Mouse (Mus musculus) stomach, embryonic 15.5 days (tissue): Measurements from ENCODE around the gene Lmf1. TPM values are rescaled to one million over a fixed set of nuclear protein-coding genes. Genes with fewer than 3 reads are reported as not detected.

Source experiments
- ATAC-seq: fragments of 200-750 bp; cut with Nextera tagmentation; 2 replicates; pipeline ENCODE4 v1.8.0; 2017; ENCODE audit warnings: low read depth, moderate number of reproducible peaks, moderate TSS enrichment; ENCODE audit not compliant: insufficient read depth, low FRiP score
- H3K27ac ChIP-seq: fragments of 300-500 bp; sonication (generic); 2 replicates; pipeline ENCODE4 v1.5.1; 2015; ENCODE audit warnings: mild to moderate bottlenecking, inconsistent platforms
- H3K27me3 ChIP-seq: fragments of 300-500 bp; sonication (generic); replicated peaks from 2 replicates; pipeline ENCODE4 v1.6.1; 2015; ENCODE audit warnings: inconsistent platforms
- H3K36me3 ChIP-seq: fragments of 300-500 bp; sonication (generic); 2 replicates; pipeline ENCODE4 v1.6.1; 2015; ENCODE audit warnings: inconsistent platforms
- H3K4me1 ChIP-seq: fragments of 300-500 bp; sonication (generic); 2 replicates; pipeline ENCODE4 v1.6.1; 2015; ENCODE audit warnings: inconsistent platforms
- H3K4me2 ChIP-seq: fragments of 300-500 bp; sonication (generic); 2 replicates; pipeline ENCODE4 v1.6.1; 2015; ENCODE audit warnings: mild to moderate bottlenecking, inconsistent platforms
- H3K4me3 ChIP-seq: fragments of 300-500 bp; sonication (generic); replicated peaks from 2 replicates; pipeline ENCODE4 v1.5.1; 2015; ENCODE audit warnings: inconsistent platforms
- H3K9ac ChIP-seq: fragments of 300-500 bp; sonication (generic); 2 replicates; pipeline ENCODE4 v1.6.1; 2015; ENCODE audit warnings: inconsistent platforms
- H3K9me3 ChIP-seq: fragments of 300-500 bp; sonication (generic); 2 replicates; pipeline ENCODE4 v1.6.1; 2016; ENCODE audit warnings: inconsistent platforms
- WGBS: fragments of 180-500 bp; shearing (Covaris S2); methylation state at CpG from one replicate; pipeline ENCODE4 v1.1.7; 2015; 5-methylcytosine and 5-hydroxymethylcytosine counted together
- polyA plus RNA-seq: library from polyadenylated mRNA; unstranded; fragments of >200 nt; fragmentation: Nextera tagmentation; extraction: Ambion mirVana; gene quantifications from 2 replicates; pipeline ENCODE4 v1.2.1, GENCODE M21; 2015

Gene Lmf1
- polyA plus RNA-seq, 1 experiment from 2014 or later = 27.4 TPM

DNA sequence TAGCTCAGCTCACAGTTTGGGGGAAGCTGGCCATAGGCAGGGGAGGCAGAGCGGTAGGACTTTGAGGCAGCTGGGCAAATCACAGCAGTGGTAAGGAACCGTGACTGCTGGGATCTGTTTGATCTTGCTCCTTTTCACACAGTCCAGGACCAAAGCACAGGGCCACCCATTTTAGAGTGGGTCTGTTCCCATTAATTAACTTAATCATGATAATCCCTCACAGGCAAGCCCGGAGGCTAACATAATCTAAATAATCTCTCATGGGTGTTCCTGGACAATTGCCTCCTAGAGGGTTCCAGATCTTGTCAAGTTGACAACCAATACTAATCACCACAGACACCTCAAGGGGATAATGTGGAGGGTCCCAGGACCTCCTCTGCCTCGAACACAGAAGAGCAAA lies 19.3 kb upstream of the Lmf1 start:
- H3K4me3 ChIP-seq = no peak overlapping the region
- no peak for ATAC-seq
- no peak overlapping the region for H3K9ac ChIP-seq
- WGBS = 55% methylated on average over 4 of the region's 4 CpGs
- H3K4me1 ChIP-seq = peaks cover 15% of the 10 kb centered on the region; the same call in 1 of the 2 replicates
- peaks cover 19% of the 10 kb centered on the region; the same call in 1 of the 2 replicates for H3K27me3 ChIP-seq
- H3K9me3 ChIP-seq = no peaks in the 10 kb centered on the region
- H3K36me3 ChIP-seq = no peaks in the 10 kb centered on the region
- H3K27ac ChIP-seq = no peak overlapping the region
- H3K4me2 ChIP-seq = no peak overlapping the region

- Histone ChIP-seq H3K9ac (no peak overlapping the region), H3K27ac (no peak overlapping the region), H3K4me3 (no peak overlapping the region), H3K27me3 (peaks cover 14% of the 10 kb centered on the region; the same call in 1 of the 2 replicates), H3K4me1 (peaks cover 11% of the 10 kb centered on the region; the same call in 1 of the 2 replicates), H3K36me3 (no peaks in the 10 kb centered on the region), H3K4me2 (no peak overlapping the region), H3K9me3 (no peaks in the 10 kb centered on the region)
- no peak for ATAC-seq
- WGBS = 49% methylated on average over 5 of the region's 5 CpGs
Observed at GRCm38 (mm10) chr17:25560554-25561222, 18.2 kb upstream of the Lmf1 start.

DNA sequence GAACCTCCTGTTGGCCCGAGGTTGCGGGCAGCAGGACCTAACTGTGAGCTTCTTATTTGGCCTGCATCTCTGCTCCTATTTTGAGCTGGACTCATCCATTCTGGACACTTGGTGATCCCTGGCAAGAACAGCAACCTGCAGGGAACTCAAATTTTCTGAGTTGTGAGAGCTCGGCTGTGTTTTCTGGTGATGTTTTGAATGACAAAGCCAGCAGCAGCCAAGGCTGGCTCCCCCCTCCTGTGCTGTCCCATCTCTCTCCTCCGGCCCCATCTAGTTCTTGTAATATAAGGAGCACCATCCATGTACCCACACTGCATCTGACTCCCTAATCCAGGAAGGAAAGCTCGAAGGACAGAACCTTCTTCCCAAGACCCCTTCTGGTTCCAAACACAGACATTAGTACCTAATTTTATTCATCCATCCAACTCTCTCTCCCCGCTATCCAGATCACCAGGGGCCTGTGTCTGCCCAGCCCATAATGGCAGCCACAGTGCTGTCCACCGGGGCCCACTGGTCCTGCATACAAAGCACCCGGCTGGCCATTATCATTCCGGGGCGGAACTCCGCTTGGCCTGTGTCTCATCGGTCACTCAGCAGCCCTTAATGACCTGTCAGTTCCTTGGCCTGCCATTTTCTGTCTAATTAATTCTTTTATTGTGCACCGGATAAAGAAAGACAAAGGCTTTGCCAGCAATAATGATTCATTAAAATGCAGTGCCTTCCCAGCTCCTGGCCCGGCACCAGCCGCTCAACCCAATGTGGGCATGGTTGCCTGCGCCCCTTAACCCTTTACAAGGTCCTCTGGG lies 17.5 kb upstream of the Lmf1 start:
- Histone ChIP-seq H3K27ac (no peak overlapping the region), H3K27me3 (0 out of 2 replicates have a peak, but pooled peaks cover 7% of the 10 kb centered on the region), H3K36me3 (no peaks in the 10 kb centered on the region), H3K4me2 (no peak overlapping the region), H3K4me1 (peaks cover 9% of the 10 kb centered on the region; the same call in 1 of the 2 replicates), H3K4me3 (no peak overlapping the region), H3K9me3 (no peaks in the 10 kb centered on the region), H3K9ac (no peak overlapping the region)
- no peak for ATAC-seq
- WGBS = 74% methylated on average over 16 of the region's 16 CpGs

GRCm38 (mm10) chr17:25564481-25564880 lies 14.4 kb upstream of the Lmf1 start:
- no peak overlapping the region for H3K4me3 ChIP-seq
- H3K36me3 ChIP-seq = no peaks in the 10 kb centered on the region
- 0 out of 2 replicates have a peak, but pooled peaks cover 3% of the 10 kb centered on the region for H3K4me1 ChIP-seq
- peaks cover 13% of the 10 kb centered on the region for H3K27me3 ChIP-seq
- no peak overlapping the region for H3K27ac ChIP-seq
- no peaks in the 10 kb centered on the region for H3K9me3 ChIP-seq
- 74% methylated on average over 5 of the region's 5 CpGs for whole genome bisulfite sequencing
- ATAC-seq = no peak
- H3K9ac ChIP-seq = no peak overlapping the region
- H3K4me2 ChIP-seq = no peak overlapping the region

DNA sequence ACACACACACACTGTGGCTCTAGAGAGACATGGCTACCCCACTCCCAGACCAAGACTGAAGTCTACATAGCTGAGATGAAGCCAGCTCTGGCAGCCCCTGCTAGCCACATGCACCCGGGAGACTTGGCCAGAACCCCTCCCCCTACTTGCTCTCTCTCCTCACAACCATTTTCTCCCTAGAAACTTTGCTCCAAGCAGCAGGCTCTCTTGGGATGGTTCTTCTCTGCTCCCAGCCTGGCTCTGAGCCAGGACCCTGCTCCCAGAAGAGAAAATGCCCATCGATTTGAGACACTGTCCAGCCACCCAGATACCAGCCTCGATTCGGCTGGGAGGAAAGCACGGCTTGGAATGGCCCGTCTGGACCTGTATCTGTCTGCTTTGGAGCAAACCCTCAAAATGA lies 13.6 kb upstream of the Lmf1 start:
- H3K4me1 ChIP-seq = peaks cover 7% of the 10 kb centered on the region
- H3K36me3 ChIP-seq = no peaks in the 10 kb centered on the region
- H3K27ac ChIP-seq = peak overlapping the region; percentile 3; the same call in 1 of the 2 replicates
- no peaks in the 10 kb centered on the region for H3K9me3 ChIP-seq
- H3K4me2 ChIP-seq = no peak overlapping the region
- 30% methylated on average over 6 of the region's 6 CpGs for WGBS
- H3K9ac ChIP-seq = no peak overlapping the region
- no peak overlapping the region for H3K4me3 ChIP-seq
- ATAC-seq = no peak; the same call in 1 of the 2 replicates
- H3K27me3 ChIP-seq = peaks cover 20% of the 10 kb centered on the region

DNA sequence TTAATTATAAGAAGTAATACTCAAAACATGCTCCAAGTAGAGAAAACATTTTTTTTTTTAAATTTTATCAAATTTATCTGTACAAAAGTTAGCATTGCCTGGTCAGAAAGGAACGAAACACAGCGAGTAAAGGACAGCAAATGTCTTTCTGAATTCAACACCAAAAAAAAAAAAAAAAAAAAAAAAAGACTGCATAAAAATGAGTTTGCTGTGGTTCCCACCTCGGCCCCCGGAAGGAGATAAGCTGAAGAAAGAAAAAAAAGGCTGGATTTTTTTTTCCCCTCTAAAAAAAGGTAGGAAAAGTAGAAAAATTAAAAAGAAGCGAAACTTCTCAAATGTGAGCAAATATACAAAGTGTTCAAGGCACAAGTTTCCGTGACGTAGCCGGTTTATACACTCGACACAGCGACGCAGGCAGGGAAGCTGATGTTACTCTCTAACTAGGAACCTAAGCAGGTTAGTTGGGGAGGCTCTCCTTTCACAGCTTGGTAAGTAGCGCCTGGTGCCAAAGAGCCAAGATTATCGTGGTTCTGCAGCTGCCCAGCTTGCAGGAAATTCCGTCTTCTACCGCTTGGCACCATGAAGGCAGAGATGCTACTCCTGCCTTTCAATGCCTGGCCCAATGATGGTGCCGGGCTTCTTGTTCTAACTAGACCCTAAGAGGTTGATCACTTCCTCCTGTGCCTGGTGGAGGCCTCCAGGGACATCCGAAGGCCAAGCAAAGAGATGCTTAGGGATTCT lies 12.9 kb upstream of the Lmf1 start:
- Histone ChIP-seq H3K27ac (no peak overlapping the region), H3K9me3 (no peaks in the 10 kb centered on the region), H3K36me3 (no peaks in the 10 kb centered on the region), H3K4me2 (no peak overlapping the region), H3K9ac (no peak overlapping the region), H3K27me3 (peaks cover 22% of the 10 kb centered on the region), H3K4me1 (peaks cover 13% of the 10 kb centered on the region), H3K4me3 (no peak overlapping the region)
- no peak for ATAC-seq
- WGBS = 76% methylated on average over 17 of the region's 17 CpGs

- Histone ChIP-seq H3K27me3 (peaks cover 22% of the 10 kb centered on the region), H3K9ac (no peak overlapping the region), H3K27ac (no peak overlapping the region), H3K4me1 (peaks cover 19% of the 10 kb centered on the region), H3K9me3 (no peaks in the 10 kb centered on the region), H3K4me2 (peak overlapping the region; percentile 3; the same call in 1 of the 2 replicates), H3K36me3 (no peaks in the 10 kb centered on the region), H3K4me3 (no peak overlapping the region)
- ATAC-seq = no peak
- 74% methylated on average over 13 of the region's 13 CpGs for WGBS
Observed at GRCm38 (mm10) chr17:25567261-25567660, 11.6 kb upstream of the Lmf1 start.

GRCm38 (mm10) chr17:25567745-25568144 lies 11.1 kb upstream of the Lmf1 start:
- Histone ChIP-seq H3K9ac (no peak overlapping the region), H3K9me3 (no peaks in the 10 kb centered on the region), H3K4me3 (no peak overlapping the region), H3K27me3 (peaks cover 22% of the 10 kb centered on the region), H3K4me2 (peak overlapping the region; percentile 3; the same call in 1 of the 2 replicates), H3K27ac (no peak overlapping the region), H3K36me3 (no peaks in the 10 kb centered on the region), H3K4me1 (peaks cover 19% of the 10 kb centered on the region)
- WGBS = 20% methylated on average over 14 of the region's 14 CpGs
- ATAC-seq = no peak

- H3K27me3 ChIP-seq = peaks cover 22% of the 10 kb centered on the region
- no peak overlapping the region for H3K9ac ChIP-seq
- peaks cover 19% of the 10 kb centered on the region for H3K4me1 ChIP-seq
Observed at GRCm38 (mm10) chr17:25568206-25568605, 10.7 kb upstream of the Lmf1 start.

DNA sequence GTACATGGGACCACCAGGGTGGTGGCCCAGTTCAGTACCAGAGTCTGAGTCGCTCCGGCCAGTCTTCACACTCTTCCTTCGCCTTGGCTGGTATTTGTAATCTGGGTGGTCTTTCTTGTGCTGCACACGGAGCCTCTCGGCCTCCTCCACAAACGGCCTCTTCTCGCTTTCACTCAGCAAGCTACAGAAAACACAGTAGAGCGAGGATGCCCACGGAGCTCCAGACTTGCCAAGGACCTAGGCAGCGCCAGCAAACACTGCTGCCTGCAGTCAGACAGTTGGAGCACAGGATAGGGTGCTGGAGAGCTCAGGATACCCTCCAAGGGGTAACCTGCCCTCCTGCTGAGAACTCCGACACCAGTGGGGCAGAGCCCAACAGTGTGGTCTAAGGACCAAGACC lies 10.0 kb upstream of the Lmf1 start:
- Histone ChIP-seq H3K27me3 (peaks cover 22% of the 10 kb centered on the region), H3K9me3 (no peaks in the 10 kb centered on the region), H3K36me3 (no peaks in the 10 kb centered on the region), H3K4me3 (peak overlapping the region; percentile 19; the same call in 1 of the 2 replicates), H3K4me2 (peak overlapping the region; percentile 23; the same call in 1 of the 2 replicates), H3K9ac (no peak overlapping the region), H3K27ac (no peak overlapping the region), H3K4me1 (peaks cover 19% of the 10 kb centered on the region)
- 79% methylated on average over 11 of the region's 11 CpGs for WGBS
- ATAC-seq = no peak

More at GRCm38 (mm10) chr17:25568206-25568605, 10.7 kb upstream of the Lmf1 start:
- WGBS = 41% methylated on average over 10 of the region's 10 CpGs
- Histone ChIP-seq H3K4me2 (no peak overlapping the region), H3K4me3 (peak overlapping the region; percentile 17; the same call in 1 of the 2 replicates), H3K9me3 (no peaks in the 10 kb centered on the region), H3K27ac (no peak overlapping the region), H3K36me3 (no peaks in the 10 kb centered on the region)
- no peak for ATAC-seq

DNA sequence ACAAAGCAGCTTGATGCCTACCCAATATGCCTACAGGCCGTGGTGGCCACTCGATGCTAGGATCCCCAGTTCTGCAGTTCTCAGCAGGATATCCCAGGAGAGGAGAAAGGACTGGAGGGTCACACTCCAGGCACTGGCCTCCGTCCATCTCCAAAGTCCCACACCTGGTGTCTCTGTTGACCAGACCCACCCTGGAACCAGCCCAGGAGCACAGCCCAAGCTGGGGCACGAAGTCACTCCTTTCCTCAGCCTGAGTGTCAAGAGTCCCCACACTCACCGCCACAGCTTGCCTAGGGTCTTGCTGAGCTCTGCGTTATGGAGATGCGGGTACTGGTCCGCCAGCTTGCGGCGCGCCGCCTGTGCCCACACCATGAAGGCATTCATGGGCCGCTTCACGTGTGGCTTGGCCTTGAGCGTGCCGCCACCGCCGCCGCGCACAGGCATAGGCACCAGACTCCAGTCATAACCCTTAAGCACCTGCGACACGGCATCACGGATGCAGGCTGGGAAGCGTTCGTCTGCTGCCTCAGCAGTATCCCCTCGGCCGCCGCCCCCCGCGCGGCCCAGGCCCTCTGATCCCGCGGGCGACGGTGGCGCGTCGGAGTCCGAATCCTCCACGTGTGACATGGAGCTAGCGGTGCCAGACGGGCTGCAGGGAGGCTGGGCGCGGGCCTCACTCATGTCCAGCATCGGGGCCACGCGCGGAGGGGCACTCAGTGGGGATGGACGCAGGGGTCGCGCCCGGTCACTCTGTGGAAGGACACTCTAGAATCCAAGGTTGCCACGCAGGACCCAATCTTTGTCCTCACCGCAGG lies 8.8 kb upstream of the Lmf1 start:
- Histone ChIP-seq H3K36me3 (no peaks in the 10 kb centered on the region), H3K4me2 (peak overlapping the region; percentile 92), H3K4me1 (peaks cover 19% of the 10 kb centered on the region), H3K9me3 (no peaks in the 10 kb centered on the region), H3K4me3 (peak overlapping the region; percentile 48), H3K27me3 (peaks cover 22% of the 10 kb centered on the region), H3K9ac (peak overlapping the region; percentile 27; the same call in 1 of the 2 replicates), H3K27ac (no peak overlapping the region)
- ATAC-seq = peak; percentile 37
- 6% methylated on average over 54 of the region's 54 CpGs for WGBS
